9 mouse cellular contexts compared by ENCODE assay signal in the genomic region with DNA sequence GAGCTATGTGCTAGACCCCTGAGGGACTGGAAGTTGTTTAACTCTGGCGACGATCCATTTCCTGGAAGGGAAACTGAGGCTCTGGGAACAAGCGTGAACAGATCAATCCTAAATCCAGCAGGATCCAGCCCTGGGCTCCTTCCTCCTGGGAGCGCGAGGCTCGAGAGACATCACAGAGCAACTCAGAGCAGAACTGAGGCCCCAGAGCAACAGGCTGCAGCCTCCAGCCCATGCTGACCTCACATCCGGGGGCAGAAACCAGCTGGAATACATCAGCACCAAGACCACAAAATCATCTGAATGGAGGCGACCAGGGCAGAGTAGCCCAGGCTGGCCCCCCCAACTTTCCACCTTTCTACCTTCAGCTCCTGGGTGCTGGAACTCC. TPM values are rescaled to one million over a fixed set of nuclear protein-coding genes. Genes with fewer than 3 reads are reported as not detected.
A peak's percentile ranks its signal among the peaks of the same experiment; 100 is the strongest.
DNase-seq lines count a peak whose midpoint lies in the region; ATAC-seq and TF ChIP-seq lines count a peak whose summit lies in the region.
"Had no signal": no experiment of that assay in that cellular context is flagged by ENCODE, and none has a peak within 500 bp of the region (broad histone marks: within the 10 kb centered on the region; RNA-seq: fewer than 3 reads in every experiment).

No protein-coding gene starts in this region.

- no peaks in the 10 kb centered on the region for H3K36me3 ChIP-seq in lung, embryonic 14.5 days (ENCODE audit: insufficient read depth)
- H3K36me3 ChIP-seq in hindbrain, embryonic 15.5 days: no peaks in the 10 kb centered on the region
- no peaks in the 10 kb centered on the region for H3K36me3 ChIP-seq in lung, embryonic 16.5 days (ENCODE audit: control insufficient read depth, insufficient read depth, low read length)
- no peaks in the 10 kb centered on the region for H3K36me3 ChIP-seq in stomach, embryonic 16.5 days (ENCODE audit: control insufficient read depth, insufficient read depth, low read length)

- H3K4me2 ChIP-seq in lung, embryonic 14.5 days: peak overlapping the region; percentile 47
- H3K4me2 ChIP-seq in hindbrain, embryonic 15.5 days: peak overlapping the region; percentile 41
- H3K4me2 ChIP-seq in lung, embryonic 16.5 days (ENCODE audit: low read depth, low read length): peak overlapping the region; percentile 33
- 0 out of 2 replicates have a peak overlapping the region, but pooled peaks have one; percentile 1 for H3K4me2 ChIP-seq in stomach, embryonic 16.5 days (ENCODE audit: low read depth, low read length)

- 11% methylated on average over 8 of the region's 8 CpGs for WGBS in lung, embryonic 14.5 days
- 21% methylated on average over 8 of the region's 8 CpGs for WGBS in hindbrain, embryonic 15.5 days
- 16% methylated on average over 8 of the region's 8 CpGs for WGBS in lung, embryonic 16.5 days
- WGBS in stomach, embryonic 16.5 days: 19% methylated on average over 8 of the region's 8 CpGs
- WGBS in cerebellum, adult 2 months: 36% methylated on average over 8 of the region's 8 CpGs

- peaks cover 14% of the 10 kb centered on the region; the same call in 1 of the 2 replicates for H3K27me3 ChIP-seq in lung, embryonic 14.5 days (ENCODE audit: insufficient read depth, low read length)
- H3K27me3 ChIP-seq in hindbrain, embryonic 15.5 days: 0 out of 2 replicates have a peak, but pooled peaks cover 2% of the 10 kb centered on the region
- H3K27me3 ChIP-seq in lung, embryonic 16.5 days (ENCODE audit: control insufficient read depth, insufficient read depth, low read depth, low read length): peaks cover 6% of the 10 kb centered on the region; the same call in 1 of the 2 replicates
- 0 out of 2 replicates have a peak, but pooled peaks cover 3% of the 10 kb centered on the region for H3K27me3 ChIP-seq in stomach, embryonic 16.5 days (ENCODE audit: control insufficient read depth, insufficient read depth, low read length)
- H3K27me3 ChIP-seq in cerebellum, adult 2 months (ENCODE audit: control insufficient read depth, insufficient read depth, low read length): no peaks in the 10 kb centered on the region

- 0 out of 2 replicates have a peak, but pooled peaks have one; percentile 45 for ATAC-seq in lung, embryonic 14.5 days (ENCODE audit: insufficient read depth)
- no peak for ATAC-seq in hindbrain, embryonic 15.5 days (ENCODE audit: low FRiP score, low read depth)
- peak; percentile 66 for ATAC-seq in lung, embryonic 16.5 days (ENCODE audit: low read depth)
- no peak for ATAC-seq in stomach, embryonic 16.5 days (ENCODE audit: insufficient read depth, low FRiP score)

- H3K9me3 ChIP-seq in lung, embryonic 14.5 days (ENCODE audit: low read depth, low read length): no peaks in the 10 kb centered on the region
- H3K9me3 ChIP-seq in hindbrain, embryonic 15.5 days: no peaks in the 10 kb centered on the region
- H3K9me3 ChIP-seq in lung, embryonic 16.5 days (ENCODE audit: control insufficient read depth, low read length): no peaks in the 10 kb centered on the region
- H3K9me3 ChIP-seq in stomach, embryonic 16.5 days (replicated peaks; ENCODE audit: control insufficient read depth, low read length): no peaks in the 10 kb centered on the region

- H3K4me3 ChIP-seq in lung, embryonic 14.5 days (ENCODE audit: low read depth, low read length): no peak overlapping the region; the same call in 1 of the 2 replicates
- H3K4me3 ChIP-seq in hindbrain, embryonic 15.5 days: no peak overlapping the region
- no peak overlapping the region for H3K4me3 ChIP-seq in lung, embryonic 16.5 days (ENCODE audit: low read length)
- 0 out of 2 replicates have a peak overlapping the region, but pooled peaks have one; percentile 10 for H3K4me3 ChIP-seq in stomach, embryonic 16.5 days (replicated peaks; ENCODE audit: low read length)
- no peak overlapping the region for H3K4me3 ChIP-seq in cerebellum, adult 2 months (replicated peaks; ENCODE audit: insufficient read depth, low read depth, low read length)

- no peak for TF ChIP-seq CTCF in lung, embryonic 14.5 days (IDR thresholded peaks at IDR 0.05; ENCODE audit: low read depth)
- no peak for TF ChIP-seq CTCF in cerebellum, adult 2 months (IDR thresholded peaks at IDR 0.05; ENCODE audit: borderline replicate concordance, insufficient read depth, low read depth, low read length)

- no peak for TF ChIP-seq POLR2A in cerebellum, adult 2 months (IDR thresholded peaks at IDR 0.05; ENCODE audit: borderline replicate concordance, insufficient read depth, low read length)

- no peaks in the 10 kb centered on the region for H3K4me1 ChIP-seq in lung, embryonic 14.5 days (ENCODE audit: insufficient read depth)
- peaks cover 22% of the 10 kb centered on the region for H3K4me1 ChIP-seq in hindbrain, embryonic 15.5 days (replicated peaks)
- peaks cover 4% of the 10 kb centered on the region; the same call in 1 of the 2 replicates for H3K4me1 ChIP-seq in lung, embryonic 16.5 days (replicated peaks; ENCODE audit: control insufficient read depth, insufficient read depth, low read length)
- 0 out of 2 replicates have a peak, but pooled peaks cover 4% of the 10 kb centered on the region for H3K4me1 ChIP-seq in stomach, embryonic 16.5 days (ENCODE audit: control insufficient read depth, insufficient read depth, low read length)
- no peaks in the 10 kb centered on the region for H3K4me1 ChIP-seq in cerebellum, adult 2 months (ENCODE audit: control insufficient read depth, insufficient read depth, low read length)

- DNase-seq in lung, embryonic 14.5 days: peak; percentile 70
- no peak for DNase-seq in lung, adult 18-20 months
- no peak for DNase-seq in cerebellum, adult 2 months
- no peak for DNase-seq in spleen, adult 18-20 months
- no peak for DNase-seq in layer of hippocampus, adult 18-20 months (ENCODE audit: low spot score in 2 of 2)
- DNase-seq: cerebellum, adult 9-10 months had no signal

- no peak overlapping the region for H3K27ac ChIP-seq in lung, embryonic 14.5 days (ENCODE audit: low read depth)
- H3K27ac ChIP-seq in hindbrain, embryonic 15.5 days (replicated peaks): no peak overlapping the region; the same call in 1 of the 2 replicates
- H3K27ac ChIP-seq in lung, embryonic 16.5 days (ENCODE audit: low read length): no peak overlapping the region
- H3K27ac ChIP-seq in stomach, embryonic 16.5 days (ENCODE audit: low read length): no peak overlapping the region
- H3K27ac ChIP-seq in cerebellum, adult 2 months (ENCODE audit: insufficient read depth, low read length): no peak overlapping the region

- no peak overlapping the region; the same call in 1 of the 2 replicates for H3K9ac ChIP-seq in lung, embryonic 14.5 days
- no peak overlapping the region for H3K9ac ChIP-seq in hindbrain, embryonic 15.5 days
- no peak overlapping the region; the same call in 1 of the 2 replicates for H3K9ac ChIP-seq in lung, embryonic 16.5 days (ENCODE audit: low read length)
- H3K9ac ChIP-seq in stomach, embryonic 16.5 days (ENCODE audit: low read length): peak overlapping the region; percentile 6; the same call in 1 of the 2 replicates

RNA-seq across cellular contexts. Expression of a gene that starts 29.8 kb away (rescaled TPM):
- polyA plus RNA-seq in lung, embryonic 14.5 days (2014; fragmentation: Nextera tagmentation; extraction: Ambion mirVana): 2.3 and 2.5 TPM in 2 replicates
- polyA plus RNA-seq in hindbrain, embryonic 15.5 days (2015; fragmentation: Nextera tagmentation; extraction: Ambion mirVana): 6.6 and 8.3 TPM in 2 replicates
- 2.2 and 2.3 TPM in 2 replicates for polyA plus RNA-seq in lung, embryonic 16.5 days (2015; fragmentation: Nextera tagmentation; extraction: Ambion mirVana)
- polyA plus RNA-seq in stomach, embryonic 16.5 days (2015; fragmentation: Nextera tagmentation; extraction: Ambion mirVana): 1.4 and 1.6 TPM in 2 replicates
- 18.7 and 20.5 TPM in 2 replicates for polyA plus RNA-seq in cerebellum, adult 2 months (2012; rRNA removed)
- total RNA-seq in layer of hippocampus, adult 18-20 months (2021): 1 to 10 TPM; 5.2 to 5.3 TPM

Comparison
In these comparisons a context has a peak if more than half of its experiments do, and no peak if none do; other contexts are left out.
1. ATAC-seq: peak in lung, embryonic 14.5 days (single experiment) and lung, embryonic 16.5 days (single experiment); none in hindbrain, embryonic 15.5 days (single experiment) and stomach, embryonic 16.5 days (single experiment).
2. Peak in every context shown above with its lines, with median percentiles within 50 percentile points of each other: H3K4me2 ChIP-seq.